Mouse (Mus musculus) G1E-ER4 (cell line): ENCODE results near the gene Hbb-bt. TPM values are rescaled to one million over a fixed set of nuclear protein-coding genes. Genes with fewer than 3 reads are reported as not detected.

Experiments
- GATA1 ChIP-seq: IDR thresholded peaks from one replicate; pipeline ENCODE4 v1.8.0; 2012; ENCODE audit warnings: low read length, inconsistent platforms
- polyA plus RNA-seq: library from polyadenylated mRNA; stranded (reverse); fragments of >175 nt; gene quantifications from 2 replicates; pipeline ENCODE4 v1.2.3, GENCODE M21; 2012

Hbb-bt gene
- polyA plus RNA-seq: 31.6 and 77.2 TPM in 2 replicates

GRCm38 (mm10) chr7:103813766-103814165, at the start of gene Hbb-bt:
Gene Hbb-bt (minus strand): TSS chr7:103813996.
- no peak for TF ChIP-seq GATA1

- no peak for TF ChIP-seq GATA1
These were observed 47.7 kb upstream of the Hbb-bt start for GRCm38 (mm10) chr7:103861531-103861930.

GRCm38 (mm10) chr7:103860855-103861254, 47.1 kb upstream of the Hbb-bt start:
- TF ChIP-seq GATA1: peak; percentile 32

- peak; percentile 40 for TF ChIP-seq GATA1
These were observed 45.3 kb upstream of the Hbb-bt start for GRCm38 (mm10) chr7:103859076-103859475.

- TF ChIP-seq GATA1: no peak
These were observed 40.9 kb upstream of the Hbb-bt start for GRCm38 (mm10) chr7:103854669-103855068.

GRCm38 (mm10) chr7:103853090-103853489, 39.3 kb upstream of the Hbb-bt start, which contains the start of gene Hbb-y:
Gene Hbb-y (minus strand): TSS chr7:103853216.
- TF ChIP-seq GATA1: no peak

- no peak for TF ChIP-seq GATA1
These were observed 30.9 kb upstream of the Hbb-bt start for GRCm38 (mm10) chr7:103844525-103845325.

- TF ChIP-seq GATA1: no peak
These were observed 29.2 kb upstream of the Hbb-bt start, which contains the start of gene Hbb-bh1 for GRCm38 (mm10) chr7:103843034-103843433. Gene Hbb-bh1 (minus strand): TSS chr7:103843164.

- TF ChIP-seq GATA1: no peak
These were observed 26.5 kb upstream of the Hbb-bt start, which contains the start of gene Hbb-bh2 for GRCm38 (mm10) chr7:103840268-103840667. Gene Hbb-bh2 (minus strand): TSS chr7:103840520.

GRCm38 (mm10) chr7:103827808-103828207, 14.0 kb upstream of the Hbb-bt start, which contains the start of gene Hbb-bs:
Gene Hbb-bs (minus strand): TSS chr7:103828096.
- TF ChIP-seq GATA1: no peak

GRCm38 (mm10) chr7:103826255-103826887, 12.6 kb upstream of the Hbb-bt start:
- TF ChIP-seq GATA1: no peak

- no peak for TF ChIP-seq GATA1
These were observed 11.9 kb upstream of the Hbb-bt start for GRCm38 (mm10) chr7:103825536-103826254.

GRCm38 (mm10) chr7:103824597-103824996, 10.8 kb upstream of the Hbb-bt start:
- no peak for TF ChIP-seq GATA1

GRCm38 (mm10) chr7:103812174-103812573, 1.6 kb downstream of the Hbb-bt start:
- peak; percentile 32 for TF ChIP-seq GATA1

- TF ChIP-seq GATA1: peak; percentile 37
These were observed 2.5 kb downstream of the Hbb-bt start for GRCm38 (mm10) chr7:103811223-103811845.
